Mouse (Mus musculus) heart, embryonic 12.5 days (tissue): ENCODE measurements around the gene Fzd2. TPM values are rescaled to one million over a fixed set of nuclear protein-coding genes. Genes with fewer than 3 reads are reported as not detected.
"Not testable (repeated sequence)": the region's sequence is repeated elsewhere in the genome, so short reads cannot be mapped to it uniquely, and the experiment has no call there.

Experiments used
- ATAC-seq: fragments of 200-750 bp; cut with Nextera tagmentation; 2 replicates; pipeline ENCODE4 v1.8.0; 2017; ENCODE audit warnings: moderate TSS enrichment, moderate library complexity; ENCODE audit not compliant: insufficient number of reproducible peaks, low FRiP score
- H3K27ac ChIP-seq: fragments of 300-500 bp; sonication (generic); 2 replicates; pipeline ENCODE4 v1.5.1; 2016; ENCODE audit warnings: mild to moderate bottlenecking, moderate library complexity; ENCODE audit not compliant: poor library complexity, severe bottlenecking
- H3K27me3 ChIP-seq: fragments of 300-500 bp; sonication (generic); replicated peaks from 2 replicates; pipeline ENCODE4 v1.6.1; 2016; ENCODE audit warnings: mild to moderate bottlenecking, moderate library complexity
- H3K36me3 ChIP-seq: fragments of 300-500 bp; sonication (generic); 2 replicates; pipeline ENCODE4 v1.6.1; 2016; ENCODE audit warnings: mild to moderate bottlenecking, moderate library complexity
- H3K4me1 ChIP-seq: fragments of 300-500 bp; sonication (generic); replicated peaks from 2 replicates; pipeline ENCODE4 v1.6.1; 2016; ENCODE audit warnings: mild to moderate bottlenecking
- H3K4me2 ChIP-seq: fragments of 300-500 bp; sonication (generic); 2 replicates; pipeline ENCODE4 v1.6.1; 2016; ENCODE audit warnings: mild to moderate bottlenecking, moderate library complexity
- H3K4me3 ChIP-seq: fragments of 300-500 bp; sonication (generic); 2 replicates; pipeline ENCODE4 v1.5.1; 2016; ENCODE audit warnings: mild to moderate bottlenecking
- H3K9ac ChIP-seq: fragments of 300-500 bp; sonication (generic); 2 replicates; pipeline ENCODE4 v1.6.1; 2016; ENCODE audit warnings: mild to moderate bottlenecking, moderate library complexity
- H3K9me3 ChIP-seq: fragments of 300-500 bp; sonication (generic); replicated peaks from 2 replicates; pipeline ENCODE4 v1.6.1; 2016; ENCODE audit warnings: mild to moderate bottlenecking, moderate library complexity
- whole genome bisulfite sequencing: fragments of 180-500 bp; shearing (Covaris S2); methylation state at CpG from one replicate; pipeline ENCODE4 v1.1.7; 2016; 5-methylcytosine and 5-hydroxymethylcytosine counted together
- polyA plus RNA-seq: library from polyadenylated mRNA; unstranded; fragments of >200 nt; fragmentation: Nextera tagmentation; extraction: Ambion mirVana; gene quantifications from 2 replicates; pipeline ENCODE4 v1.2.1, GENCODE M21; 2016

The Fzd2 gene
- polyA plus RNA-seq, 1 experiment from 2014 or later = 32.0 TPM

- peak overlapping the region; percentile 90 for H3K4me3 ChIP-seq
- H3K4me2 ChIP-seq = peak overlapping the region; percentile 77
- H3K27ac ChIP-seq = peak overlapping the region; percentile 97
- H3K4me1 ChIP-seq = peaks cover 37% of the 10 kb centered on the region
- WGBS = under 1% methylated on average over 62 of the region's 62 CpGs
- H3K9ac ChIP-seq = peak overlapping the region; percentile 96
- H3K9me3 ChIP-seq = no peaks in the 10 kb centered on the region
- ATAC-seq = no peak
- no peaks in the 10 kb centered on the region for H3K27me3 ChIP-seq
- 0 out of 2 replicates have a peak, but pooled peaks cover 4% of the 10 kb centered on the region for H3K36me3 ChIP-seq
Observed at GRCm38 (mm10) chr11:102605553-102606416, 1.6 kb downstream of the Fzd2 start.

GRCm38 (mm10) chr11:102606751-102607171 is 2.6 kb downstream of the Fzd2 start:
- H3K4me1 ChIP-seq = peaks cover 47% of the 10 kb centered on the region
- WGBS = 1% methylated on average over 12 of the region's 12 CpGs

GRCm38 (mm10) chr11:102607201-102607600 is 3.0 kb downstream of the Fzd2 start:
- H3K9me3 ChIP-seq, H3K36me3 ChIP-seq, ATAC-seq, H3K27me3 ChIP-seq: not testable (repeated sequence)
- peaks cover 49% of the 10 kb centered on the region for H3K4me1 ChIP-seq
- peak overlapping the region; percentile 96 for H3K9ac ChIP-seq
- H3K4me3 ChIP-seq = peak overlapping the region; percentile 90
- H3K4me2 ChIP-seq = peak overlapping the region; percentile 77
- WGBS = 4% methylated on average over 12 of the region's 12 CpGs
- peak overlapping the region; percentile 89 for H3K27ac ChIP-seq

More at GRCm38 (mm10) chr11:102606751-102607171, 2.6 kb downstream of the Fzd2 start:
- Histone ChIP-seq H3K9ac (peak overlapping the region; percentile 96), H3K4me3 (peak overlapping the region; percentile 90), H3K27ac (peak overlapping the region; percentile 89), H3K27me3 (no peaks in the 10 kb centered on the region), H3K9me3 (no peaks in the 10 kb centered on the region), H3K36me3 (0 out of 2 replicates have a peak, but pooled peaks cover 4% of the 10 kb centered on the region), H3K4me2 (peak overlapping the region; percentile 77)
- ATAC-seq = no peak

- H3K4me3 ChIP-seq = peak overlapping the region; percentile 90
- 0 out of 2 replicates have a peak, but pooled peaks cover 4% of the 10 kb centered on the region for H3K36me3 ChIP-seq
- H3K9me3 ChIP-seq = no peaks in the 10 kb centered on the region
- H3K27me3 ChIP-seq = no peaks in the 10 kb centered on the region
- ATAC-seq = no peak
- H3K9ac ChIP-seq = peak overlapping the region; percentile 96
- WGBS = 24% methylated on average over 10 of the region's 10 CpGs
- H3K4me1 ChIP-seq = peaks cover 43% of the 10 kb centered on the region
- peak overlapping the region; percentile 77 for H3K4me2 ChIP-seq
- H3K27ac ChIP-seq = peak overlapping the region; percentile 89
Observed at GRCm38 (mm10) chr11:102607686-102608548, 3.7 kb downstream of the Fzd2 start.

DNA sequence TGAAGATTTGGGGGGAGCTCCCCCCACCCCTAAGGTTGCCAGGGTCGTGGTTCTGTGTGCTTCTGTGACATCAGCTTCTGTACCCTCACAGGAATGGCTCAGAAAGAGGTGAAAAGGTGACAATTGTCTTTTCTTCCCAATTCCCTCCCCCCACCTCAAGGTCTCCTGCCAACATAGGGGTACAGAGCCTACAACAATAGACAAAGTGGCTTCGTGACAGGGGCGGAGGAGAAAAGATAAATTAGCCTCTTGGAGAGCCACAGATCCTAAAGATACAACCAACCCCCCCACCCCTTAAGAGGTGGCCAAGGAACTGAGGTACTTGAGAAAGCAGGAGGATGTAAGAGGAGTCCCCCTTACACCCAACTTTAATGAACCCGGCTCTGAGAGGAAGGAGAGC is 4.5 kb downstream of the Fzd2 start:
- Histone ChIP-seq H3K4me3 (peak overlapping the region; percentile 90), H3K4me1 (peaks cover 41% of the 10 kb centered on the region), H3K9ac (peak overlapping the region; percentile 96), H3K4me2 (peak overlapping the region; percentile 77), H3K9me3 (no peaks in the 10 kb centered on the region), H3K27ac (peak overlapping the region; percentile 89), H3K36me3 (0 out of 2 replicates have a peak, but pooled peaks cover 4% of the 10 kb centered on the region), H3K27me3 (no peaks in the 10 kb centered on the region)
- WGBS = 25% methylated on average over 4 of the region's 4 CpGs
- no peak for ATAC-seq

DNA sequence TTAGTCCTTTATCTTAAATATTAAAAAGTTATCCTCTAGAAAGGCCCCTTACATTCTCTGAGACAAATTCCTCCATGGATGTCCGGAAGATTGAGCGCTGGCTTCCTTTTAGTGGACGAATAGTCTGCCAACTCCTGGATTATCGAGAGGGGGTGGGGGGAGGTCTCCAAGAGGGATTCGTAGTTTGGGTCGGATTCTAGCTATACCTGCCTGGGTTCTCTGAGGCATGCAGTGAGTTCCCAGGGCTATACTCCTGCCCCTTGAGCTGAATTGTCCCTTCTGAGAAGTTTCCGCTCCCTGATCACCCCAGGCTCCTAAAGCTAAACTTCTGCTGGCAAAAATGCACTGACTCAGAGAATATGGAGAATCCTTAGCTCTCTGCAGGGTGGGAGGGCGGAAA is 5.3 kb downstream of the Fzd2 start:
- H3K36me3 ChIP-seq = 0 out of 2 replicates have a peak, but pooled peaks cover 4% of the 10 kb centered on the region
- H3K9ac ChIP-seq = peak overlapping the region; percentile 35; the same call in 1 of the 2 replicates
- H3K27ac ChIP-seq = peak overlapping the region; percentile 89
- WGBS = 59% methylated on average over 8 of the region's 8 CpGs
- ATAC-seq = no peak
- H3K9me3 ChIP-seq = no peaks in the 10 kb centered on the region
- no peak overlapping the region for H3K4me3 ChIP-seq
- peak overlapping the region; percentile 77; the same call in 1 of the 2 replicates for H3K4me2 ChIP-seq
- peaks cover 41% of the 10 kb centered on the region for H3K4me1 ChIP-seq
- H3K27me3 ChIP-seq = no peaks in the 10 kb centered on the region

DNA sequence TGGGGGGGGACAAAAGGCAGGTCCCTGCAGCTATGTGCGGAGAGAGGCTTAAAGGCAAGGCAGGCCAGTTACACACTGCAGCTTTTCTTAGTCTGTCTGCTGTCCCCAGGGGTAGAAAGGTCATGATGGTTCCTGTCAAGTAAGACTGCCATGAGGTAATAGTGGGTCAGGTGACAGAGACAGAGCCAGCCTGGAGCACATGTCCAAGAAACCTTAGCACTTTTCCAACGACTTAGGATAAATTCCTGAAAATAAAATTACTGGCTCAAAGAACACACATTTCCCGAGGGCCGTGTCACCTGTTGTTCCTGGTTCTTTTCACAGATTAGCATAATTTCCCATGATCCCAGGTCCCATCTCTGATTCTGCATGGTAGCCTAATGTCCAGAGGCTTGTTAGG is 6.1 kb downstream of the Fzd2 start:
- no peak for ATAC-seq
- Histone ChIP-seq H3K36me3 (0 out of 2 replicates have a peak, but pooled peaks cover 4% of the 10 kb centered on the region), H3K4me3 (no peak overlapping the region), H3K9ac (peak overlapping the region; percentile 35), H3K4me2 (0 out of 2 replicates have a peak overlapping the region, but pooled peaks have one; percentile 12), H3K27me3 (no peaks in the 10 kb centered on the region), H3K9me3 (no peaks in the 10 kb centered on the region), H3K4me1 (peaks cover 41% of the 10 kb centered on the region), H3K27ac (peak overlapping the region; percentile 67)
- 42% methylated on average over 4 of the region's 4 CpGs for WGBS

- H3K27ac ChIP-seq = peak overlapping the region; percentile 67
- peaks cover 41% of the 10 kb centered on the region for H3K4me1 ChIP-seq
Observed at GRCm38 (mm10) chr11:102610675-102611316, 6.6 kb downstream of the Fzd2 start.

GRCm38 (mm10) chr11:102611317-102611705 is 7.1 kb downstream of the Fzd2 start:
- H3K9me3 ChIP-seq = no peaks in the 10 kb centered on the region
- no peaks in the 10 kb centered on the region for H3K36me3 ChIP-seq
- WGBS = 20% methylated on average over 6 of the region's 6 CpGs
- no peak overlapping the region for H3K4me3 ChIP-seq
- peak overlapping the region; percentile 42; the same call in 1 of the 2 replicates for H3K27ac ChIP-seq
- H3K4me2 ChIP-seq = no peak overlapping the region
- H3K27me3 ChIP-seq = no peaks in the 10 kb centered on the region
- 0 out of 2 replicates have a peak overlapping the region, but pooled peaks have one; percentile 35 for H3K9ac ChIP-seq
- ATAC-seq = no peak
- peaks cover 41% of the 10 kb centered on the region for H3K4me1 ChIP-seq

More at GRCm38 (mm10) chr11:102610675-102611316, 6.6 kb downstream of the Fzd2 start:
- Histone ChIP-seq H3K9me3 (no peaks in the 10 kb centered on the region), H3K9ac (peak overlapping the region; percentile 35; the same call in 1 of the 2 replicates), H3K4me3 (no peak overlapping the region), H3K27me3 (no peaks in the 10 kb centered on the region), H3K36me3 (0 out of 2 replicates have a peak, but pooled peaks cover 4% of the 10 kb centered on the region), H3K4me2 (peak overlapping the region; percentile 12; the same call in 1 of the 2 replicates)
- no peak for ATAC-seq
- 29% methylated on average over 9 of the region's 9 CpGs for WGBS

GRCm38 (mm10) chr11:102619449-102619848 is 15.3 kb downstream of the Fzd2 start:
- H3K4me1 ChIP-seq = peaks cover 19% of the 10 kb centered on the region
- no peak overlapping the region for H3K4me3 ChIP-seq
- 68% methylated on average over 2 of the region's 2 CpGs for WGBS

More at GRCm38 (mm10) chr11:102619449-102619848, 15.3 kb downstream of the Fzd2 start:
- Histone ChIP-seq H3K27me3 (no peaks in the 10 kb centered on the region), H3K9me3 (peaks cover 4% of the 10 kb centered on the region), H3K9ac (no peak overlapping the region), H3K36me3 (peaks cover 24% of the 10 kb centered on the region), H3K4me2 (no peak overlapping the region), H3K27ac (no peak overlapping the region)
- no peak for ATAC-seq
